Mouse (Mus musculus): ENCODE data around the gene Sox5.

DNA sequence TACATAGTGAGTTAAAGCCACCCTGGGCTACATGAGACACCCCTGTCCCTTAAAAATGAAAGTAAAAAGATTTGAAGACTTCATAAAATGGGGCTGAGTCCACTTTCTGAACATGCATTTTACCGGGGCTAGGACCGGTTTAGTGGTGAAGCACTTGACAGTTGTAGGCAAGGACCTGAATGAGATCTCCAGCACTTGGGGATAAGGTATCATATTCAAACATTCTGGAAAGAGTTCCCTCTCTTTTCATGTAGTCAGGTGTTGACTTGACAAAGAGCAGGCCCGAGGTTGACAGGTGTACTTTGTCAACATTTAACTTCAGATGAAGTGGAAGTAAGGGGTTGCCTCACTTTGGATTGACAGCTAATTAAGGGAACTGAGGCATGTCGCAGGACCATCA, 458.4 kb downstream of the Sox5 start:
- no peak for TF ChIP-seq MYC (IDR thresholded peaks at IDR 0.05; ENCODE audit: low read depth, low read length)
- no peak for TF ChIP-seq MAFK (IDR thresholded peaks at IDR 0.05; ENCODE audit: insufficient replicate concordance, low read length)
- TF ChIP-seq CTCF (conservative IDR thresholded peaks at IDR 0.05 in 1 of 2, IDR thresholded peaks at IDR 0.05 in 1 of 2; ENCODE audit: low read depth in 2 of 2, low read length in 2 of 2) = no peak
- no peak for TF ChIP-seq USF1 (IDR thresholded peaks at IDR 0.05; ENCODE audit: low read depth, low read length)
- TF ChIP-seq MEF2A (IDR thresholded peaks at IDR 0.05; ENCODE audit: borderline replicate concordance, low read depth, low read length) = no peak

All from CH12.LX (cell line).